Mouse (Mus musculus) adrenal gland, postnatal 4 days (tissue): ENCODE data around the gene Pla2g16. TPM values are rescaled to one million over a fixed set of nuclear protein-coding genes. Genes with fewer than 3 reads are reported as not detected.

ENCODE experiments used
- DNase-seq, 2 experiments: peaks; one replicate each; pipeline ENCODE4 v3.0.0; 2021 to 2022; ENCODE audit warnings: low spot score in 2 of 2, mixed read lengths in 2 of 2
- total RNA-seq, 2 experiments: library from RNA; stranded (reverse); gene quantifications; 2 replicates each; pipeline ENCODE4 v1.2.3; 2021

The Pla2g16 gene
- total RNA-seq, 2 experiments from 2014 or later, result 33.0 to 41.5 TPM

DNA sequence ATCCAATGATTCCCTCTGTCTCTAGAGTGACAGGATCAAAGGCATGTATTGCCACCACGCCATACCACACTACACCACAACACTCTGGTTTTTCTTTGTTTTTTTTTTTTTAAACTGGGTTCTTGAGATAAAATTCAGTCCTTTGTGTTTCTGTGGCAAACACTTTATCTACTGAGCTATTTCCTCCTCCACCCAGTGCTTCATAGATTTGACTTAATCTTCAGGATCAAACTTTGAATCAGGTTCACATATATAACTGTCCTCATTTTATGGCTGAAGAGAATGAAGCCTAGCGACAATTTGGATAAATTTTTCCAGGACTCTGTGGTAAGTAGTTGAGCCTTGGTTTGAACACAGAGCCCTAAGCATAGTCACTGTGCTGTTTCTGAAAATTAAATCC, 6.4 kb downstream of the Pla2g16 start:
- DNase-seq, result no peak

- DNase-seq, result no peak
Observed at GRCm38 (mm10) chr19:7564457-7564856, 7.2 kb downstream of the Pla2g16 start.

DNA sequence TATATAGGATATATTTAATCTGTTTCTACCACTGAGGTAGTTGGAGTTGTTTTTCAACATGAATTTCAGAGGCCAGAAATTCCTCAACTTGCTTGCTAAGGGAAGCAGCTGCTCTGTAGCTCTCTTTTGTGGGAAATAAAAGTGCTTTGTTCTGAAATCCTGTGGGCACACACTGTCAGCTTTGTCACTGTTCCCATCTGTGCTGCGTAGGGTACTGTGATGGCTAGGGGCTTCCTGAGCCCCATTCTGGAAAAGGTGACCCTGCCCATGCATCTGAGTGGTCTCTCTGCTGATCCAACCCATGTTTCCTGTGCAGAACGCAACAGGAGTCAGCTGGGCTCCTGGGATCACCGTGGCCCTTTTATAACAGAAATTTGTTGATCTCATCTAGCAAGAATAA, 9.6 kb downstream of the Pla2g16 start:
- no peak for DNase-seq

- no peak for DNase-seq
Observed at GRCm38 (mm10) chr19:7568364-7568763, 11.1 kb downstream of the Pla2g16 start.

GRCm38 (mm10) chr19:7569650-7570049, 12.4 kb downstream of the Pla2g16 start:
- DNase-seq, result no peak

- no peak for DNase-seq
Observed at GRCm38 (mm10) chr19:7576180-7576579, 18.9 kb downstream of the Pla2g16 start.

DNA sequence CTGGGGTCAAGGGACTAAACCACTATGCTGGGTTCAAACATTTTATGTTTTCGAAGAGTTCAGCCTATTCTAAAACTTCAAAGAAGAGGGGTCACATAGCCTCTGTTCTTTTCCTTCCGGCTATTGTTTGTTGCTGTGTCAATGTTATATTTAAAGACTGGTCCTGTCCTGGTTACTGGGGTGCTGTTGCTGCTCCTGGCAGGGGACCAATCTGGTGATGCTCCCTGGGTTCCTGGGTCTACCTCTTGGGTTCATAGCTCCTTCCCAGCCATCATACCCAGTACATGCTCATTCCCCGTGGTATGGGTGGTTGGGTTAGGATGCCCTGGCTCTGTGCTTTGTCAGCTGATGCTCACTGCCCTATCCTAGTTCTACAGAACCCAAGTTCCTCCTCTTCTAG, 20.5 kb downstream of the Pla2g16 start:
- DNase-seq, result no peak

DNA sequence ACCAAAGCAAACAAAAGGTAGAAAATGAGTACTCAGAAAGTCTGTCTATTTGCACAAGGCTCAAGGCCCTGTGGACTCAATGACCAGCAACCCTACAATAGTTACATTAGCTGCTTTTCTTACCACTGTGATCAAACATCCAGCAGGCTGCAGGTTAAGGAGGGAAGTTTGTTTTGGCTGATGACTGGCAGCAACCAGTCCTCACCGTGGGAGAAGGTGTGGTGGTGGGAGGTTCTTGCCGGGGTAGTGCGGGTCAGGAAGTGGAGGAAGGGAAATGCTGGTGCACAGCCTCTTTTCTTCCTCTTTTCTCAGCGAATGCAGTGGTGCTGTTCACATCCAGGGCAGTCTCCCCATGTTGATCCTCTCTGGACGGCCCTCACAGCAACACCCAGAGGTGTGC, 23.8 kb downstream of the Pla2g16 start:
- DNase-seq, result no peak

DNA sequence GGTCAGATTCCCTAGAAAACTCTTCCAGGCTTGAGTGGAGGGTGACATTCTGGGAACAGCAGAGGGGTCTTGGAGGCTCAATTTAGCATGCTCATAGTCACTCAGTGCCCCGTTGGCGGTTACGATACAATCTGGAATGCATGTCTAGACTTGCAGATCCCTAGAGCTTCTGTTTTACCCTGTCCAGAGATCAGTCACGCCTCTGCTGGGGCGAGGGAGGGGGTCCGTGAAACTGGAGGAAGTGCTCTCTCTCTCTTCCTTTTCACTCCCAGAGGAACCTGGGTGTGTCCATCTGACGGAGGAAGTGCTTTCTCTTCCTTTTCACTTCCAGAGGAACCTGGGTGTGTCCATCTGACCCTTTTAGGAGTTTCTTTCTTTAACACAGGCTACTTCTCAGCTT, 25.8 kb downstream of the Pla2g16 start:
- no peak for DNase-seq

GRCm38 (mm10) chr19:7583599-7583998, 26.3 kb downstream of the Pla2g16 start:
- DNase-seq, result no peak

DNA sequence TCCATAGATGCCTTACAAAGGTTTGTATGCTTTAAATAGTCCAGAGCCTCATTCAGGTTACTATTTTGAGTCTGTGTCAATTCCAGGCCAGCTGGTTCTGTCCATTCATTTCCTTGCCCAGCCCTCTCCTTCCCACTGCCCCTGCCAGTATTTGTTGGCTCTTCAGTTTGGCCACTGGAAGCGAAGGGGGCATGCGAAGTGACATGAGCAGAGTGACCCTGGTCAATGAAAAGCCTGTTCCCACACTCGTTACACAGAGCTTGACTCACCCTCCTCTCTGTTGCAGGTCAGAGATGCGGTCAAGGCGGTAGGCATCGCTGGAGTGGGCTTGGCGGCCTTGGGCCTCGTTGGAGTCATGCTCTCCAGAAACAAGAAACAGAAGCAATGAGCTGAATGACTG, 28.0 kb downstream of the Pla2g16 start:
- DNase-seq, result no peak

DNA sequence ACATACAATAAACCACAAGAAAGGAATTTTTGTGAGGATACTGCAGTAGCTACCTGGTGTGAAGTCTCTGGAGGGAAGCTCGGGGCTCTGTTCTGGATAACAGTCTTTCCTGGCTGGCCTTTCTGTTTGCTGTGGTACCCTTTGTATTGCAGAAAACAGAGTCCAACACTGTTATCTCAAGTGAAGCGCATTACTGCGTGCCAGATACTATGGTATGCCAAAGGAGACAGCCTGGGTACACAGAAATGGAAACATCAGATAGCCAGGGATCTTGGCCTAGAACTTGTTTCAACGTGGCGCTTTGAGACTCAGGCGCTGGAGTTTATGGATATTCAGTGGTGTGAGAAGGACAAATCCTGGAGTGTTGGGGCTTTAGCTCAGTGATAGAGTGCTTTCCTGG, 28.5 kb downstream of the Pla2g16 start:
- no peak for DNase-seq

DNA sequence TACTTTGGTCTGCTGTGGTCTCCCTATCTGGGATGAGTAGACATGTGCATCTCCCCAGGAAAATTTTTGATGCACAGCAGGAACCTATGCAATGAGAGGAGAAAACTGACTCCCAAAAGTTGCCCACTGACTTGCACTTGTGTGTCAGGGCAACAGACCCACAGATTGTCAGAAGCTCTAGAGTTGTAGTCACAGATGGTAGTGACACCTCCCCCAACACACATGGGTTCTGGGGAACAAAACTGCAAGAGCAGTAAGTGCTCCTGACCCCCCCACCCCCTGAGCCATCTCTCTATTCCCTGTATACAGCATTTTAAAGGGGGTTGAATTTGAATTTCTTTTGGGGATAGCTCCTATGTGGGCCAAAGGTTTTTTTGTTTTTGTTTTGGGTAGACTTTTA, 33.5 kb downstream of the Pla2g16 start:
- DNase-seq, result no peak

DNA sequence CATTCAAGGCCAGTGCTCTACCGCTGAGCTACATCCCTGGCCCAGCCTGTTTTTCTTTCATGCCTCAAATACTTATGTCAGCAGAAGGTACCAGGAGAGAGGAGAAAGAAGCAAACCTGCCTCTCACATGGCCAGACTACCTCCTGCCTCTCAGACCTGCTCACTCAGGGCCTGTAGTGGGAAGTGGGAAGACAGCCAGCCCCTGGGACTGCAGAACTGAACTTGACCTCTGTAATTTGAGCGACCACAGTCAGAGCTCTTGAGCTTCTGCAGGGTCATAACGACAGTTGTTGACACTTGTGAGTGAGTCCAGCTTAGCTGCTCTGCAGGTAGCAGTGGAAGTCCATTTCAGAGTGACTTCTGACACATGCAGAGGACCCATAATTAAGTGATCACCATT, 34.8 kb downstream of the Pla2g16 start:
- no peak for DNase-seq

GRCm38 (mm10) chr19:7595534-7595933, 38.3 kb downstream of the Pla2g16 start:
- DNase-seq, result no peak

DNA sequence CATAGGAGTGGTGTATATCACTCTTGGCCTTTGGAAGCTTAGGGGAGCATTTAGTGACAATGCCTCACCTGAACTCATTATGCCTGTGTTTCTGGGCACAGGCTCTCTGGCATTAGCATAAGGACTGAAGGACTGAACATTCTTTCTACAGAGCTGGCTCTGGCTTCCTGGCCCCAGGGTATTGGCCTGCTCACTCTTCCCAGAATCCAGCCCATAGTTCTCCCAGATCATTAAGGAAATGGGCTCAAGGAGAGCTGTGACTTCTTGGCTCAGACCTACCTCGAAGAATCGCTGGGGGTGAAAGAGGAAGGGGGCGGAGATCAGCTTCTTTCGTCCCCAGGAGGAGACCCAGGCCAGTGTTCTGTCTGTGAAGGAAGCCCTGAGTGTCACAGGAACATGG, 41.2 kb downstream of the Pla2g16 start:
- DNase-seq, result no peak

- no peak for DNase-seq
Observed at GRCm38 (mm10) chr19:7601551-7601950, 44.3 kb downstream of the Pla2g16 start.

DNA sequence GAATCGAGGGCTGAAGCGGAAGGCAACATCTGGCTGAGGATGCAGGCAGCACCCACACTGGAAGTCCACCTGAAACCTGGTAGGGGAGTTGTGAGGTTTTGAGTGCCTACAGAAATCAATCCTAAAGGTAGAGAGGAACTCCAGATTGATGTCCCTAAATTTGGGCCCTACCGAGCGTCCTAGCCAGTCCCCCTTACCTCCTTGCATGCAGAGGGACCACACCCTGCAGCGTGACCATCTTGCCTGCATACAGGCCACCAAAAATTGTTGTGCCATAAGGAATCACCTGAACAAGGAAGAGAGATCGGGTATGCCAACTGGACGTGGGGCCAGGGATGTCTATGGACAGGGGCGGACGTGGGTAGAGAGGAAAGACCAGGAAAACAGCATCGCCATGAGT, 46.8 kb downstream of the Pla2g16 start:
- no peak for DNase-seq

DNA sequence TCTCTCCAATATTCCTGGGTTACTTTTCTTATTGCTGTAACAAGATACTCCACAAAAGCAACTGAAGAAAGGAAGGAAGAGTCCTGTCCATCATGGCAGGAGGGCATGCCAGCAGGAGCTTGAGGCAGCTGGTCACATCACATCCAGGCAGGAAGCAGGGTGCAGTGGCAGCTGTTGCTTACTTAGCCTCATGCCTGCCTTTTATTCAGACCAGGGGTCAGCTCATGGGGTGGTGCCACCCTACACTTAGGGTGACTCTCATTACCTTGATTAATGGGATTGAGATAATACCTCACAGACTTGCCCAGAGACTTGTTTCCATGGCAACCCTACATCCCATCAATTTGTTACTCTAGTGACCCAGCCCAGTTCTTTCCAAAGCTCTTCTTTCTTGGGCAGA, 47.8 kb downstream of the Pla2g16 start:
- no peak for DNase-seq

DNA sequence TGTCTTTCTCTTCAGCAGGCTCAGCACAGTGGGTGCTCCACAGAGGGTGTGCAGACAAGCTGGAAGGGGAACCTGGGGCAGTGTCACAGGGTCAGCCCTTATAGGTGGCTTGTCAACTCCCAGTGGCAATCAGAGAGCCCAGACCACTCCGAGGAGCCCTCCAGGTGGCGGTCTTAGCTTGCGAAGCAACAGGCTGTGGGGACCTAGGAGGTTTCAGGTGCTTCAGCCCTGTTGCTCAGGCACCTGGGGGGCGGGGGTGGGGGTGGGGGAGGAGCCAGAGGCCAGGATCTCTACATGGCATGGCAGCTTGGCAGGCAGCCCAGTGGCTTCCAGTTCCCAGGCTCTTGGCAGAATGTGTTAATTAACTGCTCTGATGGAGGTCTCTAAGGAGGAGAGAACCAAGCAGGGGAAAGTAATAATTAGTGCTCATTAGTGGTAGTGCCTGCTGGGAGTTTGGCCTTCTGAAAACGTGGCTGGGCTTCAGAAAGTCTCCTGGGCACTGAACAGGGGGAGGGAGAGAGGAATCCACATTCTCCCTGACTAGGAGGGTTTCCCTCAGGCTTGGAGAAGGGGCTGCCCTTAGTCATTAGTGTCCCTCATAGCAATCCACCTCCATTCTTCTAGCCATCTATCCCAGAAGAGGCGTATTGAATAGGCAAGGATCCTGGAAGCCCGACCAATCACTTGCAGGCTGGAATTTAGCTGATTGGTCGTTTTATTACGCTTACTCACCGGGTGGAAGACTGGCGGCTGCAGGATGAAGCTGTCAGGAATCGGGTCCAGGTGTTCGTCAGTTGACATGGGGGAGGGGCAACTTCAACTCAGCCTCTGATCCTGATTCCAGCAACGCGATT, 48.9 kb downstream of the Pla2g16 start:
- no peak for DNase-seq

- DNase-seq, result no peak
Observed at GRCm38 (mm10) chr19:7606801-7607689, 49.8 kb downstream of the Pla2g16 start, which contains the start of gene Lgals12. Gene Lgals12, minus strand, starts transcription at chr19:7607193.

GRCm38 (mm10) chr19:7607690-7608201, 50.5 kb downstream of the Pla2g16 start:
- no peak for DNase-seq
